Mouse (Mus musculus): ENCODE results near the gene Snrpa1. TPM values are rescaled to one million over a fixed set of nuclear protein-coding genes. Genes with fewer than 3 reads are reported as not detected.

The Snrpa1 gene
- total RNA-seq (2023) = 10 to 100 TPM; 77.0 to 83.3 TPM

DNA sequence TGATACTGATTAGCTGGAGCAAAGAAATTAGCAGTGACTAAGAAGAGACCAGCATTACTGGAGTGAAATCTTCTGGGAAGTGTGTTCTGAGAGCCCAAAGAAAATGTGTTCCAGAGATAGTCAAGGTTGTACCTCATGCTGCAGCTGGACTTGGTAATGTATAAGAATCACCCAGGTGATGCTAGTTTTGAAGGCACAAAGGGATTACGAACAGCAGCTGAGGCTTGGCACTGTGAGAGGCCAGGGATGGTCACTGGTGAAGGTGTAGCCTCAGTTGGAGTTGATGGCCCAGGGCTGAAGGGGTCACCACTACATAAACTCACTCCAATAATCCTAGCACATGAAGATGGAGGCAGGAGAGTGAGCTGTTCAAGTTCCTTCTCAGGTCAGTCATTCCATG is at the start of gene Snrpa1:
Gene Snrpa1, plus strand, starts transcription at position 301 of the 400 bp plus-strand sequence.

DNA sequence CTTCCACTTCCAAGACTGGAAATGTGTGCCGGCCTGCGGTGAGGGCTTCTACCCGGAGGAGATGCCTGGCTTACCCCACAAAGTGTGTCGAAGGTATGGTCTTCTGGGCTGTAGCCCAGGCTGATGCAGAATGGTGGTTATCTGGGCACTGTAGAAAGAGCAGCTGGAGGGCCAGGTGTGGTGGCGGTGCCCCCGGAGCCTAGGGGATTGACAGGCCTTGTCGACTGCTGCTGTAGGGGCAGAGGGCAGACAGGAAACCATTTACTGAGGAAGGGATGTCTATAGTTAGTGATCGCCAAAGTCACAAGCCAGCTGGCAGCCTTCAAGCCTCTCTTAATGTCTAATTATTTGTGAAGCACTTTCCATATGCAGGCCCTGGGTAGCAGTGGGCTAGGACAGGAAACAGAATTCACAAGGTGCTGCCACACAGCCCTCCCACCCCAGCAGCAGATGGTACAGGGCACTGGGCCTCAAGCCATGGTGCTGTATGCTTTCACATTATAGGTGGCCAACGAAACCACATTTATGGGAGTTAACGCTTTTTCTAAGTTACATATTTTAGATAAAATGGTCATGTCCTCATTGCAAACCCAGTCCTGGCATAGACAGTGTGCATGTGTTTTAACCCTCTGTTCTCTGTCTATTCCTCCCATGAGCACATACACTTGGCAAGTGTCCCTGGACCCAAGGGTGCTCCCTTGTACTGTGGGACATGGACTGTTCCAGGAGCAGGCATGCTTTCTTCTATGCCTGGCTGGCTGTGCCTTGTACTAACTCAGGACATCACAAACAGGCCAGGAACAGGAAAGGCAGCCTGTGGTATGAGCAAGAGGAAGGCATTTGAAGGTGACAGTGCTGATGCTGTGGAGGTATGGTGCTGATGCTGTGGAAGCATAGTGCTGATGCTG is 15.0 kb upstream of the Snrpa1 start, which contains the start of gene Gm45213:
Gene Gm45213, plus strand, starts transcription at position 51 of the 908 bp plus-strand sequence.

DNA sequence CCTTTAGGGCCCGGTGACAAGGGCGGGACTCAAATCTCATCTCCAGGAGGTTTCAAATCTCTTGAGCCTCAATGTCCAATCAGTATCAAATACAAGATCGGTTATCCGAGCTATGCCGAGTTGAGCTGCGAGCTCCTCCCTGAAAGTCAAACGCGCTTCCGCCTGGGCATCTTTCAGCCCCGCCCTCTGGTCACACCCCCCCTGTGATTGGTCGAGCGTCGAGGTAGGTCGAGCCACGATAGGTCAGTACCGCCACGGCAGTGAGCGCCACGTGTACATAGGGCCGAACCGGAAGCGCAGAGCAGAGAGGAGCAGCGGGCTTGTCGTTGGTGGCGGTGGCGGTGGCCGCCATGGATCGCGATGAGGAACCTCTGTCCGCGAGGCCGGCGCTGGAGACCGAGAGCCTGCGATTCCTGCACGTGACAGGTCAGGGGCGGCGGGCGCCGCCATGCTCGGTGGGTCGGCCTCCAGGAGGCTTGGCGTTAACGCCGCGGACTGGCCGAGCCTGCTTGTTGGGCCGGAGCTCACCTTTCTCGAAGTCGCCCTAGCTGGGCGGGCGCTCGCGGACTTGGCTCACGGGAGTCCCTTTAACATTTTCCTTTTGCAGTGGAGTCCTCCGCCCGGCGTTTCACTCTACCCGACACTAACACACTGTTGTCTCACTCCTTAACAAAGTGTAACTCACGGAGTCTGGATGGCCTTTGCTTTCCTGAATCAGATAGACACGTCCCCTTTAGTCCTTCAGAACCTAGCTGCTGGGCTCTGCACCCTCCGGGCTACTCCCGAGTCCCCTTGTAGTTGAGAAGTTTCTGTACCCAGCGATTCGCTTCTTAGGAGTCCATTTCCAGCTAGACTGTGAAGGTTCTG is 20.8 kb downstream of the Snrpa1 start, which contains the start of gene Selenos:
Gene Selenos, plus strand, starts transcription at position 286 of the 867 bp plus-strand sequence.

DNA sequence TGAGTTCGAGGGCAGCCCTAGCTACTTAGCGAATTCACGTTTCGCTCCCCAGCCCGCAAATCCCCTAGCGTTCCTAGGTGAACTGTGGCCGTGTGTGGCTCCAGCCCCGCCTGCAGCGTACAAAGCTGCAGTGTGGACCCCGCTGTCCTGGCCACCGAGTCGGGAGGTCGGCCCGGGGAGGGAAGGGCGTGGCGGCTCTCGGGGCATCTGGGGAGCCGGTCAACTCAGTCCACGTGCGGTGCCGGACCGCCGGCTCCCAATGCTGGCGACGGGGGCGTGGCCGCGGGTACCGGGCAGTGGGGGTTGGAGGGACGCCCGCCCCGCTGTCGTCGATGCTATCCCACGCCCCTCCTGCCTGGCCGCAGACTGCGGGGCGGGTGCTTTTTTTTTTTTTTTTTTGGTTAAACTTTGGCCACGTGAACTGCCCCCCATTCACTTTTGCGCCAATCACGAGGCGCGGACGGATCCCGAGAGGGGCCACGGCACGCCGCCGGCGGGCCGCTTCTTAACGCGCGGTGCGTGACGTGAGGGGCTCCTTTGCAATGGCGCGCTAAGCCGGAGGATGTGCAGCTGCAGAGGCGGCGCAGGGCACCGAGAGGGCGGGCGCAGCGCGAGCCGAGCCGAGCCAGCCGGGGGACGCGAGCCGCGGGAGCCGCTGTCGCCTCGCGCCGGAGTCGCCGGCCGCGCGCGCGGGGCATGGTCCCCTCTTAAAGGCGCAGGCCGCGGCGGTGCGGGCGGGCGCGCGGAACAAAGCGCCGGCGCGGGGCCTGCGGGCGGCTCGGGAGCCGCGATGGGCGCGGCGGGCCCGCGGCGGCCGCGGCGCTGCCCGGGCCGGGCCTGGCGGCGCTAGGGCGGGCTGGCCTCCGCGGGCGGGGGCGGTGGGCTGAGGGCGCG is 50.4 kb downstream of the Snrpa1 start, which contains the start of gene Chsy1:
Gene Chsy1, plus strand, starts transcription at position 555 of the 894 bp plus-strand sequence.

Other genes with a start within 250 kb of the Snrpa1 start
- gene Pcsk6, start 197.3 kb upstream of the Snrpa1 start, total RNA-seq (2023) = not detected
- not detected for gene Gm45213, start 15.4 kb upstream of the Snrpa1 start, total RNA-seq (2023)
- 10 to 100 TPM; 54.2 to 68.5 TPM for gene Selenos, start 20.6 kb downstream of the Snrpa1 start, total RNA-seq (2023)
- gene Chsy1, start 50.5 kb downstream of the Snrpa1 start, total RNA-seq (2023) = 10 to 100 TPM; 31.6 to 39.9 TPM